Mouse (Mus musculus): ENCODE measurements around the gene Zfp346.

The Zfp346 gene

DNA sequence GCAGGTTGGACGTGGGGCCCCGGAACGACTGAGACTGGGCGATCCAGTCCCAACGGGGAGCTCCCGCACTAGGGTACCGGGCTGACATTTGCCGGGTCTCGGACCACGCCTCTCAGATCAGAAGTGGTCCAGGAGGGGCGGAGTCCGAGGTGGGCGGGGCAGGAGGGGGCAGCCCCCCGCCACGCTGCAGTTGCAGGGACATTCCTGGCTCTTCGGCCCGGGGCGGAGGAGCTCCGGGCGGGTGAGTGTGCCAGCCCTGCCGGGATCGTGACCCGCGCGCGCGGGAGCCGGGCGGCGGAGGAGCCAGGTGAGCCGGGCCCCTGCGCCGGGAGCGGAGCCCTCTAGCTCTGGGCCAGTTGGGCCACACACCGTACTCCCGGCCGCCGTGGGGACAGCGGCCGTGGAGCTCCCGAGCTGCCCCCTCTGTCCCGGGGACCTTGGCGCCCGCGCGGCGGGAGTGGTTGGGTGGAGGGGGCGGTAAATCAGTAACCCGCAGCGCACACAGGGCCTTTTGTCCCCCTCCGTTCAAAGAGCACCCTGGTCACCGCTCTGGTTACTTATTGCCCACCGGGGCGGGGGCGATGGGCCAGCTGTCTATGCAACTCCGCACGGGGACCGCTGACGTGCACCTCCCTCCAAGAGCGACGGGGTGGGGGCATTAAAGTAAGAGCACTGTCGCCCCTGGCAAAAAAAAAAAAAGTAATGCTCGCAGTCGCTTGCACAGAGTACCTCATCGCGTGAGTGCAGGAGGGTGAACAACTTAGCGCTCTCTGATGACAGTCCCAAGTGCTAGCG is 47.7 kb downstream of the Zfp346 start, which contains the start of gene Fgfr4:
Gene Fgfr4, plus strand, starts transcription at position 20 of the 795 bp plus-strand sequence.
- peak; percentile 9 for DNase-seq

DNA sequence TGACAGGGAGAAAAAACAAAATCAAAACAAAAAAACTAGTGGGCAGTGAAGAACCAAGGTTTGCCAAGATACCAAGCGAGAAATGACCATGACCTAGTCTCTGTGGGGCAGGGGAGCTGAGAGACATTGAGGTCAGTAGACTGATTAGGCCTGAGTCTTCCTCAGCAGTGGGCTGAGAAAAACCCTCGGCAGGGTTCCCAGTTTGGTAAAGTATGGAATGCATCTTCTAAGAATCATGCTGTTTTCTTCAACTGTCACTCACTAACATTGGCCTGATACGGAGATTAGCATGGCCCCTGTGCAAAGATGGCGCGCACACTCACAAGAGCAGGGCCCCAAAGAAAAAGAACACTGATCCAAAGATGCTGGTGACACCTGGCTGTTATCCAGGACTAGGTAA is 48.8 kb downstream of the Zfp346 start:
- DNase-seq: no peak

DNA sequence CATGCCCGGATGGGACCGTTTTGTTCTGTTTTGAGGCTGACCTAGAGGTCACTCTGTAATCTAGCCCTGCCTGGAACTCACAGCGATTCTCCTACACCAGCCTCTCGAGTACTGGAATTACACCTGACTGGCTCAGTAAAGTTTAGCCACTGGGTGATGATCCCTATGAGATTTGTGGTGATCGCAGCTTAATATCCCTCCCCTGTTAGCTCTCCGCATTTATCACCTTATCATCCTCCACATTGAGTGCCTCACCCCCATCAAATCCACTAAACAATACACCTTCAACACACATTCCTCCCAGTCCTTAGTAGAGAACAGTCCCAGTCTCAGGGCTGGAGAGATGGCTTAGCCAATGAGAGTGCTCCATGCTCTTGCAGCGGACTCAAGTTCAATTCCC is 57.3 kb downstream of the Zfp346 start:
- no peak for DNase-seq

DNA sequence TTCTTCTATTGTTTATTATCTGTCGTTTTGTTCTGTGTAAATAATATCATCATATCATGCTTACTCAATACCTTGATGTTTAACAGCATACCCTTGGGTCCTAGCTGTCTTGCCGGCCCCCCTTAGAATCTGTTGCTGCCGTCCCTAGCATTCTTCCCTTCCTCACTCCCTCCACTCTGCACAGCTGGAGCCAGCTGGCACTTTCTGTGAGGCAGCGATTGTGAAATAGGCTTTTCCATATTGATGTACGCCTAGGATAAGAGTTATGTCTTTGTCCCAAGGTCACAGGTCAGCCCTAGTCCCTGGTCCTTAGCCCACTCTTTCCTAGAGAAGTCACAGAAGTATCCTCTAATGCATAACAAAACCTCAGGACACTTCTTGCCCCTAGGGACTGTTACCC is 58.4 kb downstream of the Zfp346 start:
- no peak for DNase-seq

DNA sequence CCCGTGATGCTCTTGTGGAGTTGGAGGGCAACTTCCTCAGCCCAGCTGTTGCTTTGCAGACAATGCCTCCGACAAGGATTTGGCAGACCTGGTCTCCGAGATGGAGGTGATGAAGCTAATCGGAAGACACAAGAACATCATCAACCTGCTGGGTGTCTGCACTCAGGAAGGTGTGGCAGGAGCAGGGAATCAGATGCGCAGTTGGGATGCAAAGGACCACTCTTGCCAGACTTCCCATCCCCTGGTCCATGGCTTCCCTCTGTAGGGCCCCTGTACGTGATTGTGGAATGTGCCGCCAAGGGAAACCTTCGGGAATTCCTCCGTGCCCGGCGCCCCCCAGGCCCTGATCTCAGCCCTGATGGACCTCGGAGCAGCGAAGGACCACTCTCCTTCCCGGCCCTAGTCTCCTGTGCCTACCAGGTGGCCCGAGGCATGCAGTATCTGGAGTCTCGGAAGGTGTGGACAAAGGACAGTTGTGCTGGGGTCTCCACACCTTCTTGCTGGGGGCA is 60.8 kb downstream of the Zfp346 start:
- no peak for DNase-seq

DNA sequence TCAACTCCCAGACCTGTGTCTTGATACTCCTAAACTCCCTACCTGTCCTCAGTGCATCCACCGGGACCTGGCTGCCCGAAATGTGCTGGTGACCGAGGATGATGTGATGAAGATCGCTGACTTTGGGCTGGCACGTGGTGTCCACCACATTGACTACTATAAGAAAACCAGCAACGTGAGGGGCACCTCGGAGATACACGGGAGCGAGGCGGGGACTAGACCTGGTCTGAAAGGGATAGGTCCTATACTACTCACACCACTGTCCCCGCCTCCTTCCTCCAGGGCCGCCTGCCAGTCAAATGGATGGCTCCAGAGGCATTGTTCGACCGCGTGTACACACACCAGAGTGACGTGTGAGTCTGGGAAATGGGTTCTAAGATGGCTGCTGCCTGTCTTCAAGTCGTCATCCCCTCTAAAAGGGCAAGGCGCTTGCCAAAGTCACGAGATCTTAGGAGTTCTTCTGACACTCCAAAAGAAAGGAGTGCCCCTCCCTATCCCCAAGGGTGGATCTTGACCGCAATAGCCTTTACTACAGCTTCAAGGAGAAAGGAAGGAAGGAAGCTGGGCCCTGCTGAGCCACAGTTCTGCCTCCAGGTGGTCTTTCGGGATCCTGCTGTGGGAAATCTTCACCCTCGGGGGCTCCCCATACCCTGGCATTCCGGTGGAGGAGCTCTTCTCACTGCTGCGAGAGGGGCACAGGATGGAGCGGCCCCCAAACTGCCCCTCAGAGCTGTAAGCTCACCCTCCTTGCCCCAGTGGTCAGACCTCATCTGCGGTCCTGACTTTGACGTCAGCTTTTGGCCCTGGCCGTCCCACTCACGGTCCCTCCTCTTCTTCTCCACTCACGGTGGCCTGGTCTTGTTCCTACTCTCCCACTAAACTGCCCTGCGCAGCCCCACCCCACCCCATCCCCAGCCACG is 62.0 kb downstream of the Zfp346 start:
- no peak for DNase-seq

- no peak for DNase-seq
Measured at GRCm38 (mm10) chr13:55167798-55168197, 62.7 kb downstream of the Zfp346 start.

DNA sequence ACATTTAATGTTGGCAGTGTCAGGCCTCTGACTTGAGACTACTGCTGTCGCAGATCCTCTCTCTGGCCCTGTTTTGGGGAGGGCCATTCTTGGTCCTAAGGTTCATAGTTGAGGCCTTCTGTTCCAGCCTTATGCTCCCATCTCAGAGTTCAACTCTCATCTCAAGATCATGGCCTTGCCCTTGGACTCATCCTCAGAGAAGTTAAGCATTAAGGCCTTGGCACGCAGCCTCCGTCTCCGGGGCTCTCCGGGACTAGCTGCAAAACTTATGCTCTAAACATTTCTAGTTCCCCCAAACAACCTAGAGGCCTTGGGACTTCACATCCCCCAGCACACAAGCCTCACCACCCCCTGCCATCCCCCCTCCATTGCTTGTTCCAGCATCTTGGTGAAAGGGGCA is 63.1 kb downstream of the Zfp346 start:
- DNase-seq: no peak

DNA sequence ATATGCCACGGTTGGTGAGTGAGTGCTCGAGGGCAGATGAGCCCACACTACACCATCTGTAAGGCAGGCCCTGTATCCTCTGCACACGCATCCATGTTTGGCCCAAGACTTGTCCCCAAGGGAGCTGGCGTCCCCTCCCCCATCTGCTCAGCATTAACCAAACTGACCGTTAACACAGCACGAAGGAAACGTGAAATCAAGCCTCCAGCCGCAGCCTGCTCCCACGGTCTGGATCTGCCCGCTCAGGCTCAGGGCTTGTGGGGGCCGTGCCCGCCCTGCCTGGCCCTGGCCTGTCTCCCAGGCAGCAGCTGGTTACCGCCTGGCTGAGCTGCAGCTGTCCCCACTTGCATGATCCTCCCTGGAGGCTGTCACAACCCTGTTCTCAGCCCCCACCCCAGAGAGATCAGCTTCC is 63.9 kb downstream of the Zfp346 start:
- no peak for DNase-seq

- DNase-seq: no peak
Measured at GRCm38 (mm10) chr13:55171517-55172335, 66.6 kb downstream of the Zfp346 start.

DNA sequence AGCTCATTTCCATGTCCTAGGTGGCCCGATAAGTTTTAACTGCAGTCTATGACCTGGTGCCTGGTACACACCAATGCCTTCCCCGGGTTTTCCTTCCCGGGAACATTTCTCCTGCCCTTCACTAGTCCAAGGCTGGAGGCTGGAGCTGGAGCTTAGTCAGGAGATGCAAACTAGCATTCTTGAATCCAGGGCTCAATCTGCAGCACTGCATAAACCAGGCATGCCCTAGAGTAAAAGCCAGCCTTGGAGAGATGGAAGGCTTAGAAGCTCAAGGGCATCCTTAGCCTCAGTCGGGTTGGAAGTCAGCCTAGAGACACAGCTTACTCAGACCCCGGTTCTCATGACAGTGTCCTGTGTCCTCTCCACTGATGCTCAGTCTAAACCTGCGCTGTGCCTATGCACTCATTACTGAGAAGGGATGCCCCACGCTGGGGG is 67.2 kb downstream of the Zfp346 start:
- DNase-seq: no peak

DNA sequence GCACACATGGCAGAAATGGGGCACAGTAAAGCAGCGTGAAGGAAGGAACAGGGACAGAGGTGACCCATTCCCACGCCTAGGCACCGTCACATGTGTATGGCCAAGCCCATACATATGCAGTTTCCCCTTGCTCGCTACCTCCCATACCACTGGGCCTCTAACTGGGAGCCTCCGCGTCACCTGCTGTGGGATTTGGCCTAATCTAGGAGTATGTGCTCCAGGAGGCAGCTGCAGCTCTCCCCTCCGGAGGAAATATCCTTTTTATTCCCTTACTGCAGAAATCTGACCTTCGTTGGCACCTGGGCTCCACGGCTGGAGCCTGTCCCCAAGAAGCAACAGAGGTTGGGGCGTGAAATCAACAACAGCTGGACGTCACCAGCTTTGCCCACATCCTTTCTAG is 69.2 kb downstream of the Zfp346 start:
- DNase-seq: no peak

DNA sequence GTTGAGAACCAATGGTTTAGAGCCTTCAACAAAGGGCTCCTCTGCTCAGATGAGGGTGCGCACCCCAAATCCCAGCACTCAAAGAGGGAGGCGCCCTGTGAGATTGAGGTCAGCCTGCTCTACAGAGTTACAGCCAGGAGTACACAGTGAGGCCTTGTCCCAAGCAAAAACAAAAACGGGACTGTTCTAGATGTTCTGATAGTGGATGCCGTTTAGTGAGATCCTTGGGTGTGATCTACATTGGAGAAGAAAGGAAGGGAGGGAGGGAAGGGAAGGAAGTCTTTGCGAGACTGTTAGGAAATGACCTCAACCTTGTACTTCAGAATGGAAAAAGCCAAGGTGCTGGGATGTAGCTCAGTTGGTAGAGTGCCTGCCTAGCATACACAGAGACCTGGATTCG is 71.2 kb downstream of the Zfp346 start:
- no peak for DNase-seq

GRCm38 (mm10) chr13:55177903-55178496 is 72.9 kb downstream of the Zfp346 start:
- no peak for DNase-seq

GRCm38 (mm10) chr13:55178556-55178955 is 73.4 kb downstream of the Zfp346 start:
- peak; percentile 74 for DNase-seq

DNA sequence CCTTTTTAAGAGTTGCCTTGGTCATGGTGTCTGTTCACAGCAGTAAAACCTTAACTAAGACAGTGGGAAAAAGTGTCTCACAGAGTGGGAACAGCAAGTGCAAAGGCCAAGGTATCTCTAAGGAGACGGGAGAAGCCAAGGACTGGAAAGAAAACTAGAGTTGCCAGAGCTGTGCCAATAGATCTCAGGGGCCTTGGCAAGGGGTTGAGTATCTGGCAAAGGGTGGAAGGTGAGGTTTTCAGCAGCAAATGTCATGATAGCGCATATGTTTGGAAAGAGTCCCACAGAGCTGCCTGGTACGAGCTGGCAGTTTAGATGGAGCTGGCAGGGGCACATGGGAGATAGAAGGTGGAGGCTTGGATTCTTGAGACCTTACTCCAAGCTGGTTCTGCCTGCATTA is 74.5 kb downstream of the Zfp346 start:
- no peak for DNase-seq

DNA sequence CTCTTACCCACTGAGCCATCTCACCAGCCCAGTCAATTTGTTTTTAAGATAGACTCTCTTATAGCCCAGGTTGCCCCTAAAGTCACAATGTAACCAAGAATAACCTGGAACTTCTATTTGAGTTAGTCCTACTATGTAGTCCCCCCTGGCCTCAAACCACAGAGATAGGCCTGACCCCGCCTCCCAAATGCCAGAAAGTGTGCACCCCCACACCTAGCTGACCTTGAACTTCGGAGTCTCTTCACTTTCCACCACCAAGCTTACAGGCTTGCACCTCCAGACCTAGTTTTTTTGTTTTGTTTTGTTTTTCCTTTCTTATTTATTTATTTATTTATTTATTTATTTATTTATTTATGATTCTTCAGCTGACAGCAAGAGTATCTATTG is 76.7 kb downstream of the Zfp346 start:
- no peak for DNase-seq

GRCm38 (mm10) chr13:55182173-55182894 is 77.2 kb downstream of the Zfp346 start:
- peak; percentile 32 for DNase-seq

GRCm38 (mm10) chr13:55183382-55183781 is 78.3 kb downstream of the Zfp346 start:
- no peak for DNase-seq

All from thymus, postnatal 25 days (tissue).